Mouse (Mus musculus) midbrain, embryonic 14.5 days (tissue): ENCODE results near the gene Wnt5b. TPM values are rescaled to one million over a fixed set of nuclear protein-coding genes. Genes with fewer than 3 reads are reported as not detected.
A peak's percentile ranks its signal among the peaks of the same experiment; 100 is the strongest.

Source experiments
- ATAC-seq: fragments of 200-750 bp; cut with Nextera tagmentation; 2 replicates; pipeline ENCODE4 v1.8.0; 2017; ENCODE audit warnings: moderate number of reproducible peaks, moderate library complexity; ENCODE audit not compliant: low FRiP score, low TSS enrichment
- DNase-seq: peaks from one replicate; pipeline ENCODE4 v3.0.0-alpha.2; 2015
- H3K27ac ChIP-seq: fragments of 300-500 bp; sonication (generic); replicated peaks from 2 replicates; pipeline ENCODE4 v1.5.1; 2014; ENCODE audit warnings: mild to moderate bottlenecking, low read depth, low read length, moderate library complexity
- H3K27me3 ChIP-seq: fragments of 300-500 bp; sonication (generic); 2 replicates; pipeline ENCODE4 v1.6.1; 2014; ENCODE audit warnings: low read length, control low read depth, mixed read lengths; ENCODE audit not compliant: control insufficient read depth, insufficient read depth
- H3K36me3 ChIP-seq: fragments of 300-500 bp; sonication (generic); 2 replicates; pipeline ENCODE4 v1.6.1; 2014; ENCODE audit warnings: low read length, control low read depth; ENCODE audit not compliant: control insufficient read depth, insufficient read depth
- H3K4me1 ChIP-seq: fragments of 300-500 bp; sonication (generic); 2 replicates; pipeline ENCODE4 v1.6.1; 2014; ENCODE audit warnings: mild to moderate bottlenecking, antibody characterized with exemption, low read length, control low read depth; ENCODE audit not compliant: control insufficient read depth, insufficient read depth
- H3K4me2 ChIP-seq: fragments of 300-500 bp; sonication (generic); 2 replicates; pipeline ENCODE4 v1.6.1; 2014; ENCODE audit warnings: mild to moderate bottlenecking, low read length, moderate library complexity
- H3K4me3 ChIP-seq: fragments of 300-500 bp; sonication (generic); replicated peaks from 2 replicates; pipeline ENCODE4 v1.5.1; 2014; ENCODE audit warnings: low read depth, low read length
- H3K9ac ChIP-seq: fragments of 300-500 bp; sonication (generic); replicated peaks from 2 replicates; pipeline ENCODE4 v1.6.1; 2014; ENCODE audit warnings: mild to moderate bottlenecking, low read length, moderate library complexity
- H3K9me3 ChIP-seq: fragments of 300-500 bp; sonication (generic); 2 replicates; pipeline ENCODE4 v1.6.1; 2016; ENCODE audit warnings: low read length, control low read depth, mixed read lengths; ENCODE audit not compliant: control insufficient read depth
- WGBS: fragments of 180-500 bp; shearing (Covaris S2); extraction: QIAGEN DNeasy Blood & Tissue Kit; methylation state at CpG from one replicate; pipeline ENCODE4 v1.1.7; 2014; 5-methylcytosine and 5-hydroxymethylcytosine counted together
- polyA plus RNA-seq: library from polyadenylated mRNA; unstranded; fragments of >200 nt; fragmentation: Nextera tagmentation; extraction: Ambion mirVana; gene quantifications from 2 replicates; pipeline ENCODE4 v1.2.1, GENCODE M21; 2014

The Wnt5b gene
- polyA plus RNA-seq, 1 experiment from 2014 or later, result 3.0 TPM

DNA sequence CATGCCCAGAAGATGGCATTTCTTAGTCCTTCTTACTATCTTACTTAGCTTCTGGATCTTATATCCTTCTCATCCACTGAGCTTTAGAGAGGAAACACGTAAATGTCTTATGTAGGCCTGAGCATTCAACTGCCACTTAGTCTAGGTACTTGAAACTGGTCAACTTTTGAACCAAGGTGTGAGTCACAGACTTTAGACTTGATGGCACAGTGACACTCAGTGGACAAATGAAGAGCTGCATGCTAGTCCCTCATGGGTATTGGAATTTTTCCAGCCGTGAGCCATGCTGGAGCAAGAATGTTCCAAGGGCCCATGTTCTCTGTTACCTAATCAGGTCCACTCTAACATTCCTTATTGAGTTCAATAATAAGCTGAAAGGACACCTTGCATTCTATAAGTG is 113.6 kb downstream of the Wnt5b start:
- ATAC-seq, result no peak
- peak; percentile 78 for DNase-seq
- Histone ChIP-seq H3K9ac (no peak overlapping the region), H3K9me3 (no peaks in the 10 kb centered on the region), H3K27me3 (no peaks in the 10 kb centered on the region), H3K27ac (no peak overlapping the region), H3K4me2 (no peak overlapping the region), H3K4me3 (no peak overlapping the region), H3K4me1 (no peaks in the 10 kb centered on the region), H3K36me3 (no peaks in the 10 kb centered on the region)
- WGBS, result 49% methylated on average over 2 of the region's 2 CpGs

DNA sequence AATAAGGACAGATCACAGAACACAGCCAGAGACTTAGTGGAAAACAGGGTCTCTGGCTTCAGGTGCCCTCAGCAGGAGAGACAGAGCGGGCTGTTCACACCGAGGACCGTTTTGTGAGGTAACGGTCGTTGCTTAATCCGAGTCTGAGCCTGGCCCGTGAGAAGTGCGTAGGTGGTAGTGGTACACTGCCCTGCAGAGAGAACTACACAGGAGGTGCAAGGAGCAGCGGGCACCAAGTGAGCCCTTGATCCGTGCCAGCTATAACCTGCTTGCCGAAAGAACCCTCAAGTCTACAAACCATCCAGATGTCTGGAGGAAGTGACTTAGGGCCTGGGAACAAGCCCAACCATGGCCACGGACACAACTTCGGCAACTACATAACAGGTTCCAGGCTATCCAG is 114.8 kb downstream of the Wnt5b start:
- no peaks in the 10 kb centered on the region for H3K4me1 ChIP-seq

DNA sequence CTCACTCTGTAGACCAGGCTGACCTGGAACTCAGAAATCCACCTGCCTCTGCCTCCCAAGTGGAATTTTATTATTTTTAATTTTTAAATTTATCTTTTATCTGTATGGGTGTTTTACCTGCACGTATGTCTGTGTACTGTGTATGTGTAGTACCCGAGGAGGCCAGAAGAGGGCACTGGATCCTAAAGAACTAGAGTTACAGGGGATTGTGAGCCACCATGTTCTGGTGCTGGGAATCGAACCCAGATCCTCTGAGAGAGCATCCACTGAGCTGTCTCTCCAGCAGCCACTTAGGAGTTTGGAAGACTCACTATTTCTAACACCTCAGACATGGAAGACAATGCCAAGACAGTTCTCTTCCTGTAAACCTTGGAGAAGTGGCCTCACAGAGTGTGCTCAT is 115.5 kb downstream of the Wnt5b start:
- no peak overlapping the region for H3K27ac ChIP-seq
- DNase-seq (no peak), ATAC-seq (no peak)
- no peaks in the 10 kb centered on the region for H3K4me1 ChIP-seq
- 94% methylated on average over 3 of the region's 3 CpGs for WGBS
- H3K9ac ChIP-seq, result no peak overlapping the region
- H3K27me3 ChIP-seq, result no peaks in the 10 kb centered on the region; the same call in 1 of the 2 replicates
- no peaks in the 10 kb centered on the region for H3K9me3 ChIP-seq
- H3K4me2 ChIP-seq, result no peak overlapping the region
- H3K4me3 ChIP-seq, result no peak overlapping the region
- H3K36me3 ChIP-seq, result no peaks in the 10 kb centered on the region

More for the DNA sequence above, 114.8 kb downstream of the Wnt5b start:
- Histone ChIP-seq H3K27ac (no peak overlapping the region), H3K36me3 (no peaks in the 10 kb centered on the region), H3K9me3 (no peaks in the 10 kb centered on the region), H3K27me3 (no peaks in the 10 kb centered on the region; the same call in 1 of the 2 replicates), H3K4me3 (no peak overlapping the region), H3K9ac (no peak overlapping the region), H3K4me2 (no peak overlapping the region)
- ATAC-seq (no peak), DNase-seq (no peak)
- 95% methylated on average over 13 of the region's 13 CpGs for WGBS

DNA sequence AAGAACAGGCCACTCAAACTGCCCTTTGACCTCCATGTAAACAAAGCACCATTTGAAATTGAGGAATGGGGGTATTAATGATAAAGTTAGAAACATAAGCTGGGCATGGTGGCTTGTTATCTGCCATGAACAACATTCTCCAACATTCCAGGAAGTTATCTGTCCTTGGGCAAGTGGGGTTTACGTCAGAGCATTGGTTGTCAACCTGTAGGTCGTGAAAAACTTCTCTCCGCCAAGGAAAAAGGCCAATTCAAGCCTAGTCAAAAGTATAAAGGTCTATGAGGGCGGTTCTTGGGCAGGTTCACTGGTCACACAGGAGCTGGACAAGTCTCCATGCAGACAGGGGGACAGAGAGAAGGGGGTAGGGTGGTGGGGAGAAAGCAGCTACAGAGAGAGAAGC is 123.1 kb downstream of the Wnt5b start:
- WGBS, result 93% methylated on average over 4 of the region's 4 CpGs
- DNase-seq (no peak), ATAC-seq (no peak)
- Histone ChIP-seq H3K4me2 (no peak overlapping the region), H3K27me3 (peaks cover 6% of the 10 kb centered on the region; the same call in 1 of the 2 replicates), H3K4me3 (no peak overlapping the region), H3K9me3 (no peaks in the 10 kb centered on the region), H3K4me1 (no peaks in the 10 kb centered on the region), H3K9ac (no peak overlapping the region), H3K36me3 (no peaks in the 10 kb centered on the region), H3K27ac (no peak overlapping the region)

DNA sequence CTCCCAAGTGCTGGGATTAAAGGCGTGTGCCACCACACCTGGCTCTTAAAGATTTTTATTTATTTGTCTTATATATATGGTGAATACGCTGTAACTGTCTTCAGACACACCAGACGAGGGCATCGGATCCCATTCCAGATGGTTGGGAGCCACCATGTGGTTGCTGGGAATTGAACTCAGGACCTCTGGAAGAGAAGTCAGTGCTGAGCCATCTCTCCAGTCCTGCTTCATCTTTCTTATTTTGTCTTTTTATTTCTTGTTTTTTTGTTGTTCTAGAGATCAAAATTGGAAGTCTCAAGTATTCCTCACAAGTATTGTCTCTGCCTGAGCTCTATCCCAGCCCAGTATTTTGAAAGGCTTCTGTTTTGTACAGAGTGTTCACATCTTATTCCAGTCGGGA is 123.8 kb downstream of the Wnt5b start:
- no peaks in the 10 kb centered on the region for H3K9me3 ChIP-seq
- peaks cover 6% of the 10 kb centered on the region; the same call in 1 of the 2 replicates for H3K27me3 ChIP-seq
- no peaks in the 10 kb centered on the region for H3K36me3 ChIP-seq
- H3K4me2 ChIP-seq, result no peak overlapping the region
- no peak for DNase-seq
- no peak overlapping the region for H3K27ac ChIP-seq
- ATAC-seq, result no peak
- WGBS, result 96% methylated on average over 5 of the region's 5 CpGs
- H3K4me1 ChIP-seq, result no peaks in the 10 kb centered on the region
- no peak overlapping the region for H3K4me3 ChIP-seq
- H3K9ac ChIP-seq, result no peak overlapping the region

DNA sequence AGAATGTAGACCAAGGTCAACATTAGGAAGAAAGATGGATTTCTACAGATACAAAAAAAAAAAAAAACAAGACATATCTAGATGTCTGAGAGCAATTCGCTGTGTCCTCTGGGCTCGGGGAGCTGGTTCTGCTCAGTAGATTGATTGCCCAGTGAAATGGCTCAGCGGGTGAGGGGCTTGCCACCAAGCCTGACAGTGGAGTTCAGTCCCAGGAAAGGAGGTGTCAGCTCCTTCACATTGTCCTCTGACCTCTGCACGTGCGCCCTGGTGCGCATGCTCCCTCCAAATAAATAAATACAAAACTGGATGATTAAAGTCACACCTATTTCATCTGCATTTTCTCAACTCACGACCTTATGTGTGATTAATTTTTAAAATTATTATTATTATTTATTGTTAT is 124.7 kb downstream of the Wnt5b start:
- 32% methylated on average over 7 of the region's 7 CpGs for WGBS
- Histone ChIP-seq H3K9ac (no peak overlapping the region), H3K4me3 (no peak overlapping the region), H3K27me3 (peaks cover 6% of the 10 kb centered on the region; the same call in 1 of the 2 replicates), H3K4me1 (no peaks in the 10 kb centered on the region), H3K36me3 (no peaks in the 10 kb centered on the region), H3K27ac (no peak overlapping the region), H3K9me3 (no peaks in the 10 kb centered on the region), H3K4me2 (no peak overlapping the region)
- DNase-seq (no peak), ATAC-seq (no peak)

DNA sequence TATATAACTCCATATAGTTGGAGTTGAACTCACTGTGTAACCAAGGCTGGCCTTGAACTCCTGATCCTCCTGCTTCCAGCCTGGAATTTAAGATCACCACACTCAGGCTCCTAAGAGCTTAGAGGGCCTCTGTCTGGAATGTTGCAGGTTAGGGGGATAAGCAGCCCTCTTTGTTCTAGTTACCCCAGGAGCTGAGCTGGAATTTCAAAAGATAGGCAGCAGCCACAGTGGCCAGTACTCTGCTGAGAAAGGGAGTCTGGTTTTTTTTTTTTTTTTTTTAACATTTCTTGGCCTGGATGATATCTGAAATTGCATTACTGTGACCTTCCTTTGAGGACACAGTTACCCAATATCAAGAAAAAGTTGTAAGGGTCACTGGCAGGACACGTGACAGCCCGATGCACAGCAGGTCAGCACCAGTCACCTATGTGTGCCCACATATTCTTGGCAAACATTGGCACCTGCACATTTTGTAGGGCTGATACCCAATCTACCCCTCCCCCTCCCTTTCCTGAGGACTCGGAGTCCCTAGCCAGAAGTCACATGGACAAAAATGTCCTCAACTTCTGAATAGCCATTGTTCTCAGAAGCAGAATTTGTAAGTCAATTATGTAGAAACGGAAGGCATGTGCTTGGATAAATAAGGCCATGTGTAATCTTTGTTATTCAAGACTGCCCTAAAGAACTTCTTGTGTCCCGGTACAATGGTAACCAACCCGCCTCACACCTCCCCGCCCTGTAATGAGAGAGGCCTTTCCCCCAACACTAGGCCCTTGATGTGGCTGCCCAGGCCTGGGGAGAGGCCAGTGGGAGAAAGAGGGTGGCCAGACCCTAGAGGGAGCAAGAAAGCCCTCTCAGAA is 125.5 kb downstream of the Wnt5b start:
- Histone ChIP-seq H3K27me3 (0 out of 2 replicates have a peak, but pooled peaks cover 6% of the 10 kb centered on the region), H3K9me3 (no peaks in the 10 kb centered on the region), H3K4me2 (no peak overlapping the region), H3K4me3 (no peak overlapping the region), H3K9ac (no peak overlapping the region), H3K36me3 (no peaks in the 10 kb centered on the region), H3K4me1 (no peaks in the 10 kb centered on the region), H3K27ac (no peak overlapping the region)
- WGBS, result 12% methylated on average over 7 of the region's 7 CpGs
- ATAC-seq, result peak; percentile 46; the same call in 1 of the 2 replicates
- DNase-seq, result peak; percentile 42

DNA sequence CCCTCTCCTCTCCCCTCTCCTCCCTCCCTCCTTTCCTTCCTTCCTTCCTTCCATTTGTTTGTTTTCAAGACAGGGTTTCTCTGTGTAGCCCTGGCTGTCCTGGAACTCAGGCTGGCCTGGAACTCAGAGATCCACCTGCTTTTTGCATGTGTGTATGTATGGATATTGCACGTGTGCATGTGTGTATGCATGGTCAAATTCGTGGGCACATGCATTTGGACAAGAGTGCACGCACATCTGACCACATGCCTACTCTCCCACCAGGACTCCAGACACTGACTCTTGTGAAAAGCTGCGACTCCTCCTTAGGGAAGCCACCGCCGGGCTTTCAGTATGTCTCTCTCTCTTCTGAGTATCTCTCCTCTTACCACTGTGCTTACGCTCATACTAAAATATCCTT is 126.3 kb downstream of the Wnt5b start:
- ATAC-seq (no peak), DNase-seq (no peak)
- Histone ChIP-seq H3K9ac (no peak overlapping the region), H3K4me3 (no peak overlapping the region), H3K27ac (no peak overlapping the region), H3K27me3 (0 out of 2 replicates have a peak, but pooled peaks cover 6% of the 10 kb centered on the region), H3K36me3 (no peaks in the 10 kb centered on the region), H3K4me1 (no peaks in the 10 kb centered on the region), H3K4me2 (no peak overlapping the region), H3K9me3 (no peaks in the 10 kb centered on the region)
- WGBS, result 49% methylated on average over 7 of the region's 7 CpGs

DNA sequence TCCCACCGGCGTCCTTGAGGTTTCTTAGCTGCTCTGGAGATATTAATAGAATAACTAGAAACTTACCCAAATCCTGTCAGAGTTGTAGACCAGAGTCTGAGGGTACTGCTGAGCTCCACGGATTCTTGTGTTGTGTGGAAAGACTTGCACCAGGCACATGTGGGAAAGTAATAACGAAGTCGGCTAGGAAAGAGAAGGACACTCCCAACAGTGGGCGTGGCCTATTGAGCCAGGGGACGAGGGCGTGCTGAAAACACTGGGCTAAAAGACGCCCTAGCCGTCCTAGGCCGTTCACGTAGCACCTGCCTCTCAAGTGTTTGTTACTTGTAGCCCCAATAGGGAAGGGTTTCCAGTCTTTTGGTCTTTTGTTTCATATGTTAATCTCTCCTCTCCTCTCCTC is 126.8 kb downstream of the Wnt5b start, which contains the start of gene Adipor2:
Gene Adipor2, minus strand, starts transcription at position 351 of the 400 bp plus-strand sequence.
- 0 out of 2 replicates have a peak, but pooled peaks cover 6% of the 10 kb centered on the region for H3K27me3 ChIP-seq
- peak; percentile 53 for DNase-seq
- H3K36me3 ChIP-seq, result no peaks in the 10 kb centered on the region
- no peak within 1 kb of the TSS for H3K4me2 ChIP-seq
- H3K4me1 ChIP-seq, result no peaks in the 10 kb centered on the region
- no peak within 1 kb of the TSS for H3K4me3 ChIP-seq
- no peak within 1 kb of the TSS for H3K9ac ChIP-seq
- WGBS, result 5% methylated on average over 12 of the region's 12 CpGs
- no peak within 1 kb of the TSS for H3K27ac ChIP-seq
- ATAC-seq, result no peak
- no peaks in the 10 kb centered on the region for H3K9me3 ChIP-seq
